Mouse (Mus musculus): Measurements from ENCODE around the gene Lgals3.

The Lgals3 gene

DNA sequence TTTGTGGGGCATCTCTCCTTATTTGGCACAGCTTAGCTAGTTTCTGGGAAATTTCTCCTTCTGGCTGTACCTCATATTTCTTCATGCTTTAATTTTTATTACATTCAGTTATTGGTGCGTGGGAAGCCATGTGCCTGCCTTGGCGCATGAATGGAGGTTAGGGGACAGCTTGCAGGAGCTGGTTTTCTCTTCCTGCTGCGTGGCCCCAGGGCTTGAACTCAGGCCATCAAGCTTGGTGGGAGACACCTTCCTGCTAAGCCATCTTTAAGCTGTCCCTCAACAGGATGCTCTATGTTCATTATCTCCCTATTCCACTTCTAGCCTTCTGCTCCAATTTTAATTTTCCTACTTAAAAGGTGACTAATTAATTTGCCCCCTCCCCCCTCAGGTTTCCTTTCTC is 3.2 kb downstream of the Lgals3 start:
- DNase-seq (ENCODE audit: low spot score), result no peak

- DNase-seq (ENCODE audit: low spot score), result no peak
Measured at GRCm38 (mm10) chr14:47371689-47372088, 4.1 kb downstream of the Lgals3 start.

GRCm38 (mm10) chr14:47373728-47374678 is 6.5 kb downstream of the Lgals3 start:
- no peak for DNase-seq (ENCODE audit: low spot score)

DNA sequence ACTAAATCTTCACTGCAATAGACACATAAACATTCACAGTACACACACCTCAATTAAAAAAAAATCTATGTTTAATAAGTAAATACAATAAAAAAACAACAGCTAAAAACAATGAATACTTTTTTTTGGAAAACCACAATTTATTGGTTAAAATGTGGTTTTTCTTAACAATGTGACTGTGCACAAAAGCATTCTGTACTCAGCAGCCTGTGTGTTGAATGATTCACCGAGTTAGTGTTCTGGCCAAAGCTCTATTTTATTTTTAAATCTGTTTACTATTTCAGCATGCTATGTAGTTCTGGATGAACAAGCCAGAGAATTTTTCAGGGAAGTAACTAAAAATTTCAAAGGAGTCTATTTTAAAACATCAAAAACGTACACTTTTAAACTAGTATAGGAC is 9.0 kb downstream of the Lgals3 start:
- DNase-seq (ENCODE audit: low spot score), result no peak

DNA sequence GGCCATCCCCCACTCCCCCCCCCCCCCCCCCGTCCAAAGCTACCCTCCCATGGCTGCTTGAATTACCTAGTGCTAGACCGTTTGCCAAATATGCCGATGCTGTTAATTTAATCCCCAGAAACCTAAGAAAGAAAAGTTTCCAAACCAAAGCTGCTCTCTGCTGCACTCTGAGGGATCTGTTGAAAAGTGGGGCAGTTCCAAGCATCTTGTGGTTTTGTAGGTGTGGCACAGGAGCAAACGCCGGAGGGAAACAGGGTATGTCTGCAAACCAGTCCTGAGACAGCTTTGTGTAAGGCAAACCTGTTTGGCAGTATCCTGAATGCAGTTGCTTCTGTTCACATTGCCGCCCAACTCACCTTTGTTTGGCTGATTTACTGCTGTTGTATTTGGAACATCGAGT is 10.8 kb downstream of the Lgals3 start:
- DNase-seq (ENCODE audit: low spot score), result no peak

- no peak for DNase-seq (ENCODE audit: low spot score)
Measured at GRCm38 (mm10) chr14:47383911-47384310, 16.4 kb downstream of the Lgals3 start.

DNA sequence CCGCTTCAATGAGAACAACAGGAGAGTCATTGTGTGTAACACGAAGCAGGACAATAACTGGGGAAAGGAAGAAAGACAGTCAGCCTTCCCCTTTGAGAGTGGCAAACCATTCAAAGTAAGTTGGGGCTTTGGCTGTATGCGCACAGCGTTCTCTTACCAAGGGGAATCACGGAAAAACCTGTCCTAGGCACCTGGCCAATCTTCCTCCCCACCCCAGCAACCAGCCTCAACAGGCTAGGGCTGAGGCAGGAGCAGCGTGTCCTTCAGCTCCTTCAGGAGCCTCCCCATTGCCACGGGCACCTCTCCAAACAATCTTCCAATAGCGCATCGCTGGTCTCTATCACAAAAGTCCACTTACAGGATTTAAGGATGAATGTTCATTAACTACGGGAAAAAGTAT is 17.1 kb downstream of the Lgals3 start:
- no peak for DNase-seq (ENCODE audit: low spot score)

GRCm38 (mm10) chr14:47386125-47386524 is 18.6 kb downstream of the Lgals3 start:
- no peak for DNase-seq (ENCODE audit: low spot score)

- DNase-seq (ENCODE audit: low spot score), result no peak
Measured at GRCm38 (mm10) chr14:47393354-47394094, 26.0 kb downstream of the Lgals3 start.

DNA sequence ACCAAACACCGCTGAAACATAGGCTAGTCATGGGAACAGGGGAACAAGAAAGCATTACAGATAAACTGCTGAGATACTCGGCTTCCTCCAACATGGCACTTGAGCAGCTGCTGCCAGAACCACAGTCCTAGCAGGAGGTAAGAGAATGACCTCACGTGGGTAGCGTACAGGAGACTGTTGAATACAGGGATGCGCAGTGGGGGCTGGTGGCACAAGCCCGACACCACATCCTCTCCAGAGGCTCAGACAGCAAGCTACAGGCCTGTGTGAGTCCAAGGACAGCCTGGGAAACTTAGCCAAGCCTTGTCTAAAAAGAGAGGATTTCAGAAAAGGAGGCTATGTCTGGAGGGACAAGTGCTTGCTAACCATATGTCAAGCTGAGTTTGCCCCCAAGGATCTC is 27.5 kb downstream of the Lgals3 start:
- DNase-seq (ENCODE audit: low spot score), result no peak

- no peak for DNase-seq (ENCODE audit: low spot score)
Measured at GRCm38 (mm10) chr14:47395462-47396026, 28.0 kb downstream of the Lgals3 start.

DNA sequence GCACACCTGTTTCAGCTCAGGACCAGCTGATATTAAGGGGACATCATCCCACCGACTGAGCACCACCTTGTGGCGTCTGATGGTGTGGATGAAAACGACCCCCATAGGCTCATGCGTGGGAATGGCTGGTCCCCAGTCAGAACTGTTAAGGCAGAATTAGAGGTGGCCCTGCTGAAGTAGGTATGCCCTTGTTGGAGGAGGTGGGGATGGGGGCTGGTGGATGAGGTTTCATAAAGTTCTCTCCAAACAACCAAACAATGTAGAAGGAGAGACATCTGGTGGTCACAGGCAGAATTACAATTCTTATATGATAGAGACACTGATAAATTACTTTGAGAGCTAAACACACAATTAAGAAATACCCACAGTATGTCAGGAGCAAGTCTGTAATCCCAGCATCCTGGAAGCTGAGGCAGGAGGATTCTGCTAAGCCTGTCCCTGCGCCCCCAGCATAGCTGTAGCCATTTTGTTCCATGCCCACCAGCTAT is 28.7 kb downstream of the Lgals3 start:
- DNase-seq (ENCODE audit: low spot score), result peak; percentile 73

DNA sequence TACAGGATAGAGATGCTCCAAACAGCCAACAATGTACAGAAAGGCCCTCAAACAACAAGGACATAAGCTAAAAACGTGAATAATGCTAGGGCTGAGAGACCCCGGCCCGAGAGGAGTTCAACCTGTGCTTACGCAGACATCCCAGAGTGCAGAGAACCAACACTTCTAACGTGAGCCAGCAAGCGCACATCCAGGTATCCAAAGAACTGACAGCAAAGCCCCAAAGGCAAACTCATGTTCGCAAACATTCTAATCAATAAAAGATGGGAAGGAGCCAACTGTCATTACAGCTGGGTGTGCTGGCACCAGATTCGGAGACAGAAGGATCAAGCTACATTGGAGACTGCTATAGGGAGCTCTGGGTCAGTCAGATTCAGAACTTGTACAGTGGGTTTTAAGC is 35.2 kb downstream of the Lgals3 start:
- DNase-seq (ENCODE audit: low spot score), result no peak

DNA sequence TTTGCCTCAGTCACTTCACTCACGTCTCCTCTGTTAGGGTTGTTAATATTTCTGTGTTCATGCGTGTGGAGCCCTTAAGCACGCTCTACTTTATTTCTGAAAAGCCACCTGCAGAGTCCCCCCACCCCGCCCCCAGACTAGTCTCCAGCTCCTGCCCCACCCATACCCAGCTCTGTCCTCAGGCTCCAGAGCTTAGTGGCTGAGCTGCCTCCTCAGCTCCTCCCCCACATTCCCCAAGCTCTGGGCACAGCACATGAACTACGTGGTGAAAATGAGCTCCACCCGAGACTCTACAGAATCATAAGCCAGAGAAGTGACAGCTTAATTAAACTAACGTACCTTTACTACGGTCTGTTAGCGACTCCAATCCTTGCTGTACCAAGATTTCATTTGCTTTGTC is 38.4 kb downstream of the Lgals3 start:
- no peak for DNase-seq (ENCODE audit: low spot score)

- DNase-seq (ENCODE audit: low spot score), result no peak
Measured at GRCm38 (mm10) chr14:47417346-47417745, 49.8 kb downstream of the Lgals3 start.

DNA sequence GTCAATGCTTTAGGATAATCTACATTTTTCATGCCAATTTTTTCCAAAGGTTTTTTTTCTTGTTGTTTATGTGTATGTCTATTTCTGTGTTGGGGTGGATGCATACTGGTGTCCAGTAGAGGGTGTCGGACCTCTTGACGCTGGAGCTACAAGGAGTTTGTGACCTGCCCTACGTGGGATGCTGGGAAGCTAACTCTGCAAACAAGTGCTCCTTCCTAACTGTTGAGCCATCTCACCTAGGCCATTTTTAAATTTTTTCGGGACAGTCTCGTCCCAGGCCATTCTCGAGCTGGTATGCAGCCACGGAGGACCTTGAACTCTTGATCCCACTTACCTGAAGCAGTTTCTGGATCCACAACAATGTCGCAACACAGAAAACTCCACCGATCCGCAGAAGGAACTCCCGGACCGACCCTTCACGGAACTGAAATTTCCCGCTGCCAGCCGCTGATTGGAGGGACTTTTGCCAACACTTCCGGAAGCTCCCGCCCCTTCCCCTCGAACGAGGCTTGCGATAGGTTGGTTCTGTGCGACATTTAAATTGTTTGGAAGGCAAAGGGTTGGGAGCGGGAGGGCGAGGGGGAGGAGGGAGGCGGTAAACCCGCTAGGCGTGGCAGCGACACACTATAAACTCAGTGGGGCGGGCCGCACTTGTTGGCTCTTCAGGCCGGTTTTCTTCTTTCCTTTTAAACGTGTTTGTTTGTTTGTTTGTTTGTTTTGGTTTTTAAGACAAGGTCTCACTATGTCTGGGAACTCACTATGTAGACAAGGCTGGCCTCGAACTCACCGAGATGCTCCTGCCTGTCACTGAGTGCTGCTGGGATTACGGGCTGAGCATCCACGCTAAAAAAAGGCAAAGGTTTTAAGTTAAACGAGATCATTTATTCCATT is 50.5 kb downstream of the Lgals3 start, which contains the start of gene Dlgap5:
Gene Dlgap5, minus strand, starts transcription at position 633 of the 891 bp plus-strand sequence.
- peak; percentile 71 for DNase-seq (ENCODE audit: low spot score)

DNA sequence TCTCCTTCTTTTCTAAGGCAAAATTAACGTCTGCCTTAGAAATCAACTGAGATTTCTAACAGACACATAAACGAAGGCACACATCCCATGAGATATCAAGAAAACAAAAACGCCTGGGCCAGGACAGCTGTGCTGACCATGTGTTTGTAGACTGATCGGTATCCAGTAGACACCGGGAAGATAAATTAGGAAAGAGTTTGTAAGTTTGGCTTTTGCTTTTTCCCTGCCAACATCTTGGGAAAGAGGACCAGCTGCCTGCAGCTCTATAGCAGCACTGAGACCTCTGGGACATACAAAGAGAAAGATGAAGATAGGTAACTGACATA is 51.1 kb downstream of the Lgals3 start:
- DNase-seq (ENCODE audit: low spot score), result no peak

DNA sequence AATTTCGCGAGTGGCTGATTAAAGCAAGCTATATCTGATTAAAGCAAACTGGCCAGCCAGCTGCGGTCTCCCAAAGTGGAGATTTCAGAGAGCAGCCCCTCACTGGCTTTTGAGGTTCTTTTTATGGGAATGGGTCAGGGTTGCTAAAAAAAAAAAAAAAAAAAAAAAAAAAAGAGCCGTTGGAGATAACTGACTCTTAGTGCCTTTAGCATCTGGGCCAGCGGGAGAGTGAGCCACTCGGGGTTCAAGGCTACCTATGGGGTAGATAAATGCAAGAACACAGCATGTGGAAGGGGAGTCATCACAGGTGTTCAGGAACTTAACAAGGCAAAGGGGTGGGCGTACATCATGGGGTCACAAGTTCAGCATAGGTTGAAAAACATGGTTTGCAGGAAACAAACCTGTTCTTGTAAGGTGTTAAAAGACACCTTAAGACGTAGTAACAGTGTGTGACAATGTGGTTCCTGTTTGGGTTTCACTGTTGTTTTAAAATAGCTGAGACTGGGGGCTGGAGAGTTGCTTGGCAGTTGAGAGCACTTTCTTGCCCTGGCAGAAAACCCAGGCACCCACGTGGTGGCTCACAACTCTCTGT is 51.6 kb downstream of the Lgals3 start:
- DNase-seq (ENCODE audit: low spot score), result no peak

GRCm38 (mm10) chr14:47419723-47420276 is 52.2 kb downstream of the Lgals3 start:
- no peak for DNase-seq (ENCODE audit: low spot score)

DNA sequence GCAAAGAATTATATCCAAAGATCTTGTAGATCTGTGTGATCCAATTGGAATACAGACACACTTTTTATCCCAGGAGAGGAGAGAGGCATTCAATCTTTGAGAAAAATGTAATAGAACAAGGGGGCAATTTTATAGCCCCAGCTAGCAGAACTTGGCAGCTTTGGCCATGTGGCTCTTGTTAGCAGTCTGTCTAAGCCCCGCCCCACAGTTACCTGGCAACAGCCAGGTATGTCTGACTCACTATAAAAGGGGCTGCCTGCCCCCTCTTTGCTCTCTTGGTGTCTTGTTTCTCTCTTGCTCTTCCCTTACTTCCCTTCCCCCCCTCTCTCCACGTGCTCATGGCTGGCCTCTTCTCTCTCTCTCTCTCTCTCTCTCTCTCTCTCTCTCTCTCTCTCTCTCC is 54.1 kb downstream of the Lgals3 start:
- DNase-seq (ENCODE audit: low spot score), result no peak

DNA sequence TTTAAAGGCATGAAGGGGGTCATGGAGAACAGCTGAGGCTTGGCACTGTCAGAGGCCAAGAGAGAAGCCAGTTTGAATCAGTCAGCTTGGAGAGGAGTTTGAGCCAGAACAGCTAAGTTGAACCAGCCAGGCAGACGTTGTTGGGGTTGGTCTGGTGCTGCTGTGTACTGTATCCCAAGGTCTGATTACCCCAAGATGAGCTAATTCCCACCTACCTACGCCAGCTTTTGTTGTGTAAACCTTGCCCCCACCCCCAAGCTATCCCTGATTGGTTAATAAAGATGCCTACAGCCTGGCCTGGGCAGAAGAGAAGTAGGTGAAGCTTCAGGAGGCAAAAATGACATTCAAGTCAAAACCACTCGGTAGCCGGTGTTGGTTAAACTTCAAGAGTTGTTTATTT is 54.9 kb downstream of the Lgals3 start:
- DNase-seq (ENCODE audit: low spot score), result no peak
